Mouse (Mus musculus): ENCODE measurements around the gene Afp.

Afp gene

GRCm38 (mm10) chr5:90490518-90490917 lies at the start of gene Afp:
TSS of gene Afp (plus strand) at chr5:90490737.
- no peak for DNase-seq (ENCODE audit: low spot score)

- no peak for DNase-seq (ENCODE audit: low spot score)
Measured at GRCm38 (mm10) chr5:90447577-90447976, 43.0 kb upstream of the Afp start.

GRCm38 (mm10) chr5:90449961-90450360 lies 40.6 kb upstream of the Afp start:
- no peak for DNase-seq (ENCODE audit: low spot score)

- no peak for DNase-seq (ENCODE audit: low spot score)
Measured at GRCm38 (mm10) chr5:90452711-90453110, 37.8 kb upstream of the Afp start.

GRCm38 (mm10) chr5:90457241-90457640 lies 33.3 kb upstream of the Afp start:
- no peak for DNase-seq (ENCODE audit: low spot score)

GRCm38 (mm10) chr5:90458727-90459126 lies 31.8 kb upstream of the Afp start:
- no peak for DNase-seq (ENCODE audit: low spot score)

GRCm38 (mm10) chr5:90460619-90461018 lies 29.9 kb upstream of the Afp start, which contains the start of gene Alb:
TSS of gene Alb (plus strand) at chr5:90460897.
- DNase-seq (ENCODE audit: low spot score), result no peak

- no peak for DNase-seq (ENCODE audit: low spot score)
Measured at GRCm38 (mm10) chr5:90466806-90467205, 23.7 kb upstream of the Afp start.

GRCm38 (mm10) chr5:90467245-90467644 lies 23.3 kb upstream of the Afp start:
- DNase-seq (ENCODE audit: low spot score), result peak; percentile 2

GRCm38 (mm10) chr5:90470836-90471235 lies 19.7 kb upstream of the Afp start:
- no peak for DNase-seq (ENCODE audit: low spot score)

GRCm38 (mm10) chr5:90473902-90474301 lies 16.6 kb upstream of the Afp start:
- DNase-seq (ENCODE audit: low spot score), result no peak

GRCm38 (mm10) chr5:90474369-90474768 lies 16.2 kb upstream of the Afp start:
- no peak for DNase-seq (ENCODE audit: low spot score)

GRCm38 (mm10) chr5:90476741-90477140 lies 13.8 kb upstream of the Afp start:
- DNase-seq (ENCODE audit: low spot score), result no peak

GRCm38 (mm10) chr5:90477308-90478140 lies 13.0 kb upstream of the Afp start:
- DNase-seq (ENCODE audit: low spot score), result no peak

- DNase-seq (ENCODE audit: low spot score), result no peak
Measured at GRCm38 (mm10) chr5:90478886-90479285, 11.7 kb upstream of the Afp start.

GRCm38 (mm10) chr5:90485597-90485996 lies 4.9 kb upstream of the Afp start:
- DNase-seq (ENCODE audit: low spot score), result no peak

- DNase-seq (ENCODE audit: low spot score), result no peak
Measured at GRCm38 (mm10) chr5:90488323-90488722, 2.2 kb upstream of the Afp start.

- DNase-seq (ENCODE audit: low spot score), result no peak
Measured at GRCm38 (mm10) chr5:90492440-90492839, 1.9 kb downstream of the Afp start.

- no peak for DNase-seq (ENCODE audit: low spot score)
Measured at GRCm38 (mm10) chr5:90494308-90494707, 3.8 kb downstream of the Afp start.

GRCm38 (mm10) chr5:90499509-90499908 lies 9.0 kb downstream of the Afp start:
- DNase-seq (ENCODE audit: low spot score), result no peak

- DNase-seq (ENCODE audit: low spot score), result peak; percentile 77
Measured at GRCm38 (mm10) chr5:90500714-90501113, 10.2 kb downstream of the Afp start.

- DNase-seq (ENCODE audit: low spot score), result no peak
Measured at GRCm38 (mm10) chr5:90501752-90502151, 11.2 kb downstream of the Afp start.

GRCm38 (mm10) chr5:90504742-90505141 lies 14.2 kb downstream of the Afp start:
- DNase-seq (ENCODE audit: low spot score), result no peak

GRCm38 (mm10) chr5:90506507-90506906 lies 16.0 kb downstream of the Afp start:
- no peak for DNase-seq (ENCODE audit: low spot score)
